11 mouse cellular contexts compared by ENCODE assay signal in genomic region chr17:29823439-29824207, GRCm38 (mm10).
A peak's percentile ranks its signal among the peaks of the same experiment; 100 is the strongest.
DNase-seq lines count a peak whose midpoint lies in the region; ATAC-seq lines count a peak whose summit lies in the region.
"Had no signal": no experiment of that assay in that cellular context is flagged by ENCODE, and none has a peak within 500 bp of the region (broad histone marks: within the 10 kb centered on the region; RNA-seq: fewer than 3 reads in every experiment).

No protein-coding gene starts in this region.

- H3K9me3 ChIP-seq in heart, embryonic 11.5 days (replicated peaks; ENCODE audit: control insufficient read depth, low read length), result no peaks in the 10 kb centered on the region
- H3K9me3 ChIP-seq in forebrain, embryonic 16.5 days (ENCODE audit: control insufficient read depth, low read length), result no peaks in the 10 kb centered on the region
- H3K9me3 ChIP-seq: hindbrain, embryonic 15.5 days had no signal

- H3K4me3 ChIP-seq in heart, embryonic 11.5 days (ENCODE audit: low read depth, low read length), result no peak overlapping the region
- no peak overlapping the region for H3K4me3 ChIP-seq in forebrain, embryonic 16.5 days (replicated peaks; ENCODE audit: low read length)
- H3K4me3 ChIP-seq: hindbrain, embryonic 15.5 days had no signal

- intact Hi-C loops in left cerebral cortex, postnatal 4 days (cut with DNase I), result no loop called here

- H3K4me1 ChIP-seq in heart, embryonic 11.5 days (ENCODE audit: control insufficient read depth, insufficient read depth, low read length), result peaks cover 21% of the 10 kb centered on the region
- H3K4me1 ChIP-seq in forebrain, embryonic 16.5 days (replicated peaks; ENCODE audit: control insufficient read depth, insufficient read depth, low read length), result peaks cover 3% of the 10 kb centered on the region

- H3K36me3 ChIP-seq in heart, embryonic 11.5 days (ENCODE audit: control insufficient read depth, insufficient read depth, low read length), result no peaks in the 10 kb centered on the region
- H3K36me3 ChIP-seq in forebrain, embryonic 16.5 days (ENCODE audit: control insufficient read depth, insufficient read depth), result no peaks in the 10 kb centered on the region
- H3K36me3 ChIP-seq: hindbrain, embryonic 15.5 days had no signal

- no peak for ATAC-seq in heart, embryonic 11.5 days (replicated peaks; ENCODE audit: insufficient number of reproducible peaks, low FRiP score, low TSS enrichment)
- ATAC-seq in megakaryocyte-erythroid progenitor cell, adult 5-6 weeks (replicated peaks; ENCODE audit: low FRiP score, low TSS enrichment, poor library complexity, severe bottlenecking), result peak; percentile 60; the same call in 1 of the 2 replicates
- no peak for ATAC-seq in forebrain, embryonic 16.5 days
- ATAC-seq in activated CD4-positive, CD25-positive, alpha-beta regulatory T cell, adult 4 months, result no peak

- DNase-seq in left cerebral cortex, postnatal 4 days, result peak; percentile 67
- no peak for DNase-seq in left cerebral cortex, adult 11 months (ENCODE audit: low spot score)
- peak; percentile 68 for DNase-seq in cerebellum, adult 8-10 months
- DNase-seq in layer of hippocampus, postnatal 25 days (ENCODE audit: extremely low spot score in 1 of 2, low spot score in 1 of 2), result no peak
- DNase-seq: kidney, postnatal 14 days; thymus, postnatal 4 days had no signal

- 0 out of 2 replicates have a peak overlapping the region, but pooled peaks have one; percentile 1 for H3K9ac ChIP-seq in heart, embryonic 11.5 days (ENCODE audit: low read depth, low read length)
- H3K9ac ChIP-seq in forebrain, embryonic 16.5 days (replicated peaks; ENCODE audit: low read depth, low read length), result no peak overlapping the region
- H3K9ac ChIP-seq: hindbrain, embryonic 15.5 days had no signal

- peaks cover 12% of the 10 kb centered on the region; the same call in 1 of the 2 replicates for H3K27me3 ChIP-seq in heart, embryonic 11.5 days (ENCODE audit: control insufficient read depth, insufficient read depth, low read length)
- no peaks in the 10 kb centered on the region for H3K27me3 ChIP-seq in forebrain, embryonic 16.5 days (replicated peaks; ENCODE audit: control insufficient read depth, insufficient read depth, low read length)
- H3K27me3 ChIP-seq: hindbrain, embryonic 15.5 days had no signal

- WGBS in heart, embryonic 11.5 days (ENCODE audit: insufficient replicate concordance), result 36% methylated on average over 14 of the region's 14 CpGs
- WGBS in forebrain, embryonic 16.5 days, result 71% methylated on average over 14 of the region's 14 CpGs

- peak overlapping the region; percentile 36 for H3K4me2 ChIP-seq in heart, embryonic 11.5 days
- no peak overlapping the region for H3K4me2 ChIP-seq in forebrain, embryonic 16.5 days (ENCODE audit: low read length)
- H3K4me2 ChIP-seq: hindbrain, embryonic 15.5 days had no signal

- H3K27ac ChIP-seq in heart, embryonic 11.5 days (ENCODE audit: low read depth, low read length), result peak overlapping the region; percentile 54
- no peak overlapping the region for H3K27ac ChIP-seq in forebrain, embryonic 16.5 days (ENCODE audit: low read length)
- H3K27ac ChIP-seq: hindbrain, embryonic 15.5 days had no signal

Comparison
In these comparisons a context has a peak if more than half of its experiments do, and no peak if none do; other contexts are left out.
1. DNase-seq: peak in left cerebral cortex, postnatal 4 days (single experiment) and cerebellum, adult 8-10 months (single experiment); none in left cerebral cortex, adult 11 months (single experiment) and layer of hippocampus, postnatal 25 days (0 of 2).